Mouse (Mus musculus): ENCODE results near the gene Cox10. TPM values are rescaled to one million over a fixed set of nuclear protein-coding genes. Genes with fewer than 3 reads are reported as not detected.

Cox10 gene
- total RNA-seq, 4 experiments from 2014 or later = 60.5 to 68.8 (median 65.5) TPM

DNA sequence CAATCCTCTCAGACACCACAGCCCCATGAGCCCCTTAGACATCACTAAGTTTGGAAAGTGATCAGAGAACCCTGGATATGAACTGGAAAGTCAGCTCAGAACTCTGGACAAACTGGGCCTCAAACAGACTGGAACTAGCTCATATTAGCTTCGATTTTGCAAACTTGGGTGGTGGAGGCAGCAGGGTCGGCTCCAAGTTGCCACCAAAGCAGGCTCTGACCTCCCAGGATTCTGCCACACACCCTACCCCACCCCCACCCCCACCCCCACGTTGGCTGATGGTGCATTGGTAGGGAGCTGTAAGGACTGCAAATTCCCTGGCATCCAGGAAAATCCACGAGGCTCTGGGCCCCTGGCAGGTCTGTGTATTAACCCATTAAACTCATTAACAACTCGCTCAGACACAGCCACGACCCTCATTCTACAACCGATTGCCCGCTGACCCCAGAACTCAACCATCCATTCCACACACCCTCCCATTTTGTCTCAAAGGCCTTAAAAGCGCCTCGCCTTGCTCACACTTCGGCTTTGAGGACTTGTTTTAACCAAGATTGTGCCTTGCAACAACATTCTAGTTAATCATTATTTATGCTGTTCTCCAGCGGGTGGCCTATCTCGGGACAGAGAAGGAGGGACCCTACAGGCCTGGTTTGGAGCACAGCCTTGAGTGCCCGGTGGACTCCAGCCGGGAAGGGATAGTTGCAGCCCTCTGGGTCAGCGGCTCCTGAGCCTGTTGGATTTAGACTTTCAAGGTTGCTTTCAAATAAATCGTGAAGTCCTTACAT is 160.8 kb downstream of the Cox10 start:
- DNase-seq (ENCODE audit: low spot score) = no peak

DNA sequence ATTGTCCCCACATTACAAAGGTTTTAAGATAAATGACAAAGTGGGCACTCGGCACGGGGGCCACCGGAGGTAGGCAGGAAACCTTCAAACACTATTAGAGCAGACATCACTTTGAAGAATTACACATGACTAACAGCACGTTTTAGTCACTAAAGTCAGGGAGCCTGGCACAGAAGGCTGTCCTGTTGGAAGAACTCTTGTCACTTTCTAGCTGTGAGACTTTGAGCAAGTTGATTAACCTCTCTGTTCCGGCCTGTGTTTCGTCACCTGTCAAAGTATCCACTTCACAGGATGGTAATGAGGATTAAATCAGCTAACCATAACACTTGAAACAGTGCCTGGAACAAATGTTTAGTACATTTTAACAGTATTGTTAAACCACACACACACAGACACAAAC is 161.7 kb downstream of the Cox10 start:
- no peak for DNase-seq (ENCODE audit: low spot score)

DNA sequence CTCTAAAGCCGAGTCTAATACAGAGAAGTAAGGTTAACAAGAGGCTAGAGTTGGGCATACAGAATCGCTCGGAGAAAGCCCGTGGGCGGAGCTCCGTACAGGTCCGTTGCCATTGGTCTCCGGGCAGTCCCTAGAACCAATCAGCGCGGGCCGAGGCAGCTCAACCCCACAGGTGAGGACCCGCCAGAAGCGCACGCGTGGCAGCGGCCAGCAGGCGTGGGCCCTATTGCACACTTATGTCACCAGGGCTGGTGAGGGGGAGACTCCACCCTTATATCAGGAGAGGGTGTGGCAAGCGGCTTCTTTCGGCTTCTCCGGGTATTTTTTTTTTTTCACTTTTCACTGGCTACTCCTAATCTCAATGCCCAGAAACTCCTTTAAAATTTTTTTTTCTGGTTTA is 164.9 kb downstream of the Cox10 start:
- DNase-seq (ENCODE audit: low spot score) = peak; percentile 64

- DNase-seq (ENCODE audit: low spot score) = no peak
These were observed 165.3 kb downstream of the Cox10 start for GRCm38 (mm10) chr11:63913936-63914335.

Other genes starting within 250 kb of the Cox10 start
- 1 to 10 TPM in 1 of 4 experiments, under 1 TPM in 3; 0.66 to 1.0 (median 0.86) TPM for gene Hs3st3b1, start 157.2 kb downstream of the Cox10 start, total RNA-seq (2022)

Measured in heart, adult 8-10 months (tissue).